Mouse (Mus musculus) gastrocnemius, postnatal 10 days (tissue): ENCODE measurements around the gene Asic1. TPM values are rescaled to one million over a fixed set of nuclear protein-coding genes. Genes with fewer than 3 reads are reported as not detected.

Experiments
- DNase-seq: peaks from one replicate; pipeline ENCODE4 v3.0.0; 2021; ENCODE audit warnings: mixed read lengths
- total RNA-seq, 2 experiments: library from RNA; stranded (reverse); gene quantifications; 2 replicates each; pipeline ENCODE4 v1.2.3; 2021

The Asic1 gene
- total RNA-seq, 2 experiments from 2014 or later: 1.1 to 2.1 TPM

- peak; percentile 97 for DNase-seq
Observed at GRCm38 (mm10) chr15:99701999-99702900, 32.1 kb downstream of the Asic1 start, which contains the start of gene Smarcd1. Gene Smarcd1 (plus strand): TSS chr15:99702129.

GRCm38 (mm10) chr15:99703104-99703503, 32.9 kb downstream of the Asic1 start:
- DNase-seq: no peak

GRCm38 (mm10) chr15:99703676-99704040, 33.5 kb downstream of the Asic1 start:
- no peak for DNase-seq

- no peak for DNase-seq
Observed at GRCm38 (mm10) chr15:99704041-99704681, 34.0 kb downstream of the Asic1 start.

DNA sequence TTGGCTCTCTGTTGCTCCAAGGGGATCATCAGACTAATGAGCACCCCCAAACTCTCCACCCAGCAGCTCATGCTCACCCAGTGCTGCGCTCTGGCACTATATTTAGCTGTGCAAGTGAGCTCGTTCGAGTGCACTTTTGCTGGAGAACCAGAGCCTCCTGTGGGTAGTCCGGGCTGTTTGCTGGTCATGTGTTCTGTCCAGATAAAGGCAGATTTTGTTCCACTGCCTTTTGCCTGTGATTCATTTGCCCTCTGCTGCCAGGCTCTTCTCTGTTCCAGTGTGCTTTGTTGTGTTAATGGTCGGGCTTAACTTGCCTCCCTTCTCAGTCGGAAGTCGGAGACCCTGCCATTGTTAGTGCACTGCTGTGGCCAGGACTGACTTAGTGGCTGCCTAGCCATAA, 34.7 kb downstream of the Asic1 start:
- DNase-seq: no peak

- DNase-seq: peak; percentile 70
Observed at GRCm38 (mm10) chr15:99705440-99706048, 35.4 kb downstream of the Asic1 start, which contains the start of gene Gm17349. Gene Gm17349 (minus strand): TSS chr15:99705490.

- no peak for DNase-seq
Observed at GRCm38 (mm10) chr15:99708176-99708575, 38.0 kb downstream of the Asic1 start.

- DNase-seq: no peak
Observed at GRCm38 (mm10) chr15:99710221-99711190, 40.3 kb downstream of the Asic1 start.

DNA sequence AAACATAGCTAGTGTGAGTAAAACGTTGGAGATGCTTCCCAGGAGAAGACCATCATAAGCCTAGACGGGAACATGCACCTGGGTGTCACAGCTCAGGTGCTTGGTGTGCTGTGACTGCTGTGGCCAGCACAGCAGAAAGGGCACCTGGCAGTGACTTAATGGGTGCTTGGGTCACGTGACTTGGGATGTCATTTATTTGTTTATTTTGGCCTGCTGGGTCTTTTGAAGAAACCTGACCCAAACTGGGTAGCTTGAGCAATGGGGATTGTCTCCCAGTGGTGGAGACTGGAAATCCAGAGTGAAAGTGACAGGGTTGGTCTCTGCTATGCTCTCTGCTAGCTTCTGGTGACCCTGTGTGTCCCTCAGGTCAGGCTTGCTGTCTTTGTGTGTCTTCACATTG, 41.3 kb downstream of the Asic1 start:
- no peak for DNase-seq

DNA sequence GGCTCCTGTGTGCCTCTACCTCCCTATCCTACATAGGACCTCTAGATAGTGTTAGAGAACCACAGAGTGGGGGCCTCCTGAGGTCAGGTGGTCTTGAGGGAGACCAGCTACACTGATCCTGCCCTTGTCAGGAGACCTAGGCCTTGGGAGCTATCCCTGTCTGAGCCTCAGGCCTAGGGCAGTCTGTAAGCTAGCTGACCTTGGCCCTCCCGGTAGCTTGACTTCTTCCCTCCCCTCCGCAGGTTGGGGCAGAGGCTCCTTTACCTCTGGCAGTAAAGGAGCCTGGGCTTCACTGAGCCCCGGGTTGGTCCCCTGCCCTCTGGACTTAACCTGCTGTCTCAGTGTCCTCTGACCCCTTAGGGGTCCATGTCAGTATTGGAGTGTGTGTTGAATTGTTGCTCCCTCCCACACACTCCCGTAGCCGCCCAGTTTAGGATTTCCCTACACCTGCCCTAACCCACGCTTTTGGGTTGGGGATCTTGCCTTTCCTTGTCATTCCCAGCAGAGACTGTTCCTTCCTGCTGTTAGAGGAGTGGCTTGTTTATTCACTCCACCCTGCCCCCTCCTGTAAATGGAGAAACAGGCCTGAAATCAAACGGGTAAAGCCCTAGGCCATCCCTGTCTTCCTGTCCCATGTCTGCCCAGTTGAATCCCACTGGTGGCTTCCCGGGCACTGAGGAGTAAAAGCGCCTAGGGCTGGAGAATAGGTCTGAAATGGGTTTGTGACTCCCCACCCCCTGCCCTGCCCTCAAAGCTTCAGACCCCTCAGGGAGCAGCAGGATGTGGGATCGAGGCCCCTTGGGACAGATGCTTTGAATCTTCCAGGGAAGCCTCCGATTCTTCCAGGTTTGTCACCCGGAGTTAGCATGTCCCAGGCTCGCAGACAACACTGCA, 42.7 kb downstream of the Asic1 start:
- DNase-seq: no peak

GRCm38 (mm10) chr15:99713569-99713968, 43.4 kb downstream of the Asic1 start:
- no peak for DNase-seq

DNA sequence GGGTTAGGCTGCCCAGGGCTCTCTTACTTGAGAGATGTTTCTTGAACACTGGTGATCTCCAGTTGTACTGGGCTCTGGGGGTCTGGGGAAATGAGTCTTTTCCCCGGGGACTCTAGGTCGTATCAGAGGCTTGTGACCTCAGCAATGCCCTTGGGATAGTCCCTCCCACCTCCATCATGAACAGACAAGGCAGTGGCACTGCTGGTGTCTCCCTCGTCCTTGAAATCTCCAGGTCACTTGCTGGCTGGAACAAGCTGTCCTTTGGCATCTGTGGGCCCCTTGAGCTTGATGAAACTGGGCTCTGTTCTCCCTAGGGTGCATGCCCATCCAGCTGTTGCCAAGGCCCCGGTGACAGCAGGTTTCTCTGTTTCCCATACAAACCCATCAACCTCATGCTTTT, 44.0 kb downstream of the Asic1 start:
- DNase-seq: no peak

DNA sequence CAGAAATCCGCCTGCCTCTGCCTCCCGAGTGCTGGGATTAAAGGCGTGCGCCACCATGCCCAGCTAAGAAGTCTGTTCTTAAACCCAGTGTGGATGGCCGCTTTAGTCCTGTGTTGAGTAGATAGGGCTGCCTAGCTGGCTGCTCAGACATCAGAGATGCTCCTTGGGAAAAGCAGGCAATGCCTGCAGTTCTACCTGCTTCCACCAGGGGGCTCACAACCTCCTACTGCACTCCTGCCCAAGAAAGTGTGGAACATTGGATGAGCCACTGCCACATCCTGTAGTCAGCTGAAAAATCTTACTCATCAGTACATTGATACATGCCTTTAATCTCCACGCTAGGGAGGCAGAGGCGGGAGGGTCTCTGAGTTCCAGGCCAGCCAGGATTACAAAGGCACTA, 44.7 kb downstream of the Asic1 start:
- DNase-seq: peak; percentile 78

DNA sequence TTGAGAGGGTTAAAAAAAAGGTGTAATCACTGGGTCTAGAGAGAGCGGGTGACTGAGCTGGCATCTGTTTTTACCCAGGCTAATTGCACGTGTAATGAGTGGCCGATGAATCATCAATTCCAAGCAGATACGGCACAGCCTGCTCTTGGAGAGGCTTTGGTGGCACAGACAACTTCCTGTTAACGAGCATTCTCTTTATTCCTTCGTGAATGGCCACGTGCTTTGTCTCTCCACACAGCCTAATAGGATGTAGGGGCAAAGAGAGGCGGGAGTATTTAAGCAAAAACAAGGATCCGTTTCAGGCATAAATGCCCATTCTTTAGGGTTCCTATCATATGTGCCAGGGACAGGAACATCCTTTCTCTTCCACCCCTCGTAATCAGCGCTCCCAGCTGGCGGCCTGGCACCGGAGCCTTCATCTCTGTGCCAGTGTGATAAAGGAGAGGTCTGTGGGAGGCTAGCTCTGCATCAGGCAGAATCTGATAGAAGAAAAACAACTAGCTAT, 45.2 kb downstream of the Asic1 start:
- no peak for DNase-seq

- no peak for DNase-seq
Observed at GRCm38 (mm10) chr15:99715982-99716746, 46.0 kb downstream of the Asic1 start.

GRCm38 (mm10) chr15:99716814-99717213, 46.6 kb downstream of the Asic1 start:
- no peak for DNase-seq

GRCm38 (mm10) chr15:99717386-99718334, 47.5 kb downstream of the Asic1 start, which contains the start of gene Gpd1:
Gene Gpd1 (plus strand): TSS chr15:99717515.
- peak; percentile 67 for DNase-seq

DNA sequence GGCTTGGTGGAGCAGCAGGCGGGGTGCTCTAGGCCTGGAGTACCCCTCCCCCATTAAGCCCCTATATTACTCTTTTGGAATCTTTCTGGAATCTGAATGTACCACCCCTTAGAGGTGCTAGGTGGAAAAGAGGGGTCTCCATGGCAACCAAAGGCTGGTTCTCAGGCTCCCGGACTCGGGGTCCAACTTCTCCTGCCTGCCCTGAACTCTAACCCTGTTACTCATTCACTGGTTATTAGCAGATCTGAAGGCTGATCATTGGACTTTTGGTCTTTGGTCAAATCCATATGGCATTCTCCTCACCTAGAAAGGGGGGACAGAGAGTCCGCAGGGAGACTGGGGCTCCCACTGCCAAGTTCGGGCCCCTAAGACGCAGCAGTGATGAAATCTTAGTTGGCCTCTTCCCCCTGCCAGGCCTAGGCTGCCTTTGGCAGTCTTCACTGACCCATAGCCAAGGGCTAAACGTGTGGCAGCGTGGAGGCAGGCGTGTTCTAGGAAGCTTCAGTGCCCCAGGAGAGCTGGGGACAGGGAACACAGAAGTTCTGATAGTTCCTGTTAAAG, 48.4 kb downstream of the Asic1 start:
- peak; percentile 50 for DNase-seq
